Mouse (Mus musculus): ENCODE measurements at regions not wholly inside any gene's neighbourhood (a gene's known extent, or its start where the extent isn't known, plus 50 kb on each side); places are given as distances from the start of the nearest gene placed in this dataset.

DNA sequence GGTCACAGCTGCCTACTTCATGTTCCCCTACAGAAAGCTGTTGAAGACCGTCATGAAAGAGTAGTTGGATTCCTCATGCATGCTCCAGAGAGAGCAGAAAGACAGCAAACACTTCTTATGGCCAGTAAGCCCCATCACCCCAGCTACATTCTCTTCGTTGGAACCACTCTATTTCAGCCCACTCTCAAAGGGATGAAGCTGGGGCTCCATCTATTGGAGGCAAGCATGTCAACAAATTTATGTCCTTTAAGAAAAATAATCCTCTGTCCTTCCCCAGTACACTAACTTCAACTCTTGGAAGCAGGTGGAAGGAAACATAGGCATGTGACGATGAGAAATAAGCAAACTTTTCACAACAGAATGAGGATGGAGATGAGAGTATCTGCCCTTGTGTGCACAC lies 438.5 kb downstream of the Cdk5rap2 start:
- no peak for DNase-seq

DNA sequence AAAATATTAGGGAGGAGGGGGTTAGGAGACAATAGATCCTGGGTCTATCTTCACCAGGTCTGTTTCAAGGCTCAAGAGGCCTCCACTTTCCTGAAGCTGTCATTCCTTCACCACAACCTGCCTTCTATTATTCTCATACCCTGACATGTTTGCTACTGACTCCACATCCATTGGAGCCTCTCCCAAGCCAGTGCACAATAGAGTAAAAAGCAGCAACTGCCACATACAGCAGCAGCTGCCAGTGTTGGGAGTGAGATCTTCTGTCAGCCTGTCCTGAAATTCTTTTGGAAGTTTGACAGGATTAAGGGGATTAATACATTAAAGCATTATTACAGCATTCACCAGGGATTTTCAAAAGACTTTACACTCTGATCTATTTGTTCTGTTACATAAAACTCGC lies 441.8 kb downstream of the Cdk5rap2 start:
- DNase-seq: no peak
